Mouse (Mus musculus): ENCODE data around the gene Hgfac. TPM values are rescaled to one million over a fixed set of nuclear protein-coding genes. Genes with fewer than 3 reads are reported as not detected.

Hgfac gene
- total and polyA plus RNA-seq, 3 experiments, result not detected

DNA sequence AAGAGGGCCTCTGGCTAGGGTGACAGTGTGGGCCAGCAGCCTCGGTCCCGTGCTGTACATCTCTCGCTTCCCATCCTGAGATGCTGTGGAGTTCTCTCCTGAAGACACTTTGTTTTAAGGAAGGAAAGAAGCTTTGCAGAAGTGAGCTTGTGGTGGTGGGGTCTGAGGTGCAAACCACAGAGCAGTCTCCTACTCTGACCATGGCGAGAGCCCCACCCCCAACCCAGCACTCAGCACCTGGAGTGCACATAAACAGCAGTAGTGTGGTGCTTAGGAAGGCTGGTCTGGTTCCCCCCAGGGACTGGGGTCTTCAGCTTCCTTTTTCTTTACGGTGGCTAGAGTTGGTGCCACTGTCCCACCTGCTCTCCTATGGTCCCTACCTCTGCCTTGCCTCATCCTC is 6.2 kb upstream of the Hgfac start:
- Histone ChIP-seq H3K36me3 (replicated peaks in 1 of 2; ENCODE audit: control insufficient read depth in 1 of 2, insufficient read depth in 1 of 2, low read length in 1 of 2) (peaks cover 0 to 23% of the 10 kb centered on the region in 2 experiments), H3K4me3 (replicated peaks in 1 of 3; ENCODE audit: low read depth in 2 of 3, low read length in 2 of 3, poor library complexity in 1 of 3) (no peak overlapping the region), H3K27ac (ENCODE audit: insufficient read depth, low read depth) (no peak overlapping the region), H3K4me2 (ENCODE audit: insufficient read depth, low read depth, poor library complexity, severe bottlenecking) (no peak overlapping the region), H3K27me3 (replicated peaks) (no peaks in the 10 kb centered on the region), H3K79me2 (replicated peaks; ENCODE audit: control insufficient read depth, extremely low read depth, insufficient read depth, poor library complexity, severe bottlenecking) (no peaks in the 10 kb centered on the region), H3K9ac (ENCODE audit: insufficient read depth, low read depth) (no peak overlapping the region), H3K9me3 (replicated peaks; ENCODE audit: low read length) (no peaks in the 10 kb centered on the region), H3K4me1 (ENCODE audit: control insufficient read depth in 1 of 2, insufficient read depth in 2 of 2) (peaks cover 11 to 56% of the 10 kb centered on the region in 2 experiments)
- dilution Hi-C loops (cut with MboI; ENCODE audit: extremely low pct_ligation_motif_present, extremely low pct_unique_long_range_greater_than_20kb, low sequenced_read_pairs) (no loop called here), in situ Hi-C loops (cut with MboI; ENCODE audit: low pct_ligation_motif_present, low pct_unique_long_range_greater_than_20kb, low sequenced_read_pairs) (loop anchor here (5.0 to 25.0 kb wide), 3 partner anchors 118 to 498 kb away; partner anchors contain the start of genes Grk4, Nop14 and Sh3bp2)
- DNase-seq (ENCODE audit: extremely low read depth), result peak; percentile 48
- TF ChIP-seq TCF12 (IDR thresholded peaks at IDR 0.05; ENCODE audit: low read depth, low read length) (0 out of 2 replicates have a peak, but pooled peaks have one; percentile 20), ETS1 (conservative IDR thresholded peaks at IDR 0.05; ENCODE audit: low read depth, low read length) (no peak), IRF4 (IDR thresholded peaks at IDR 0.05; ENCODE audit: low read depth, low read length) (peak; percentile 17; the same call in 1 of the 2 replicates), EP300 (IDR thresholded peaks at IDR 0.05; ENCODE audit: low read length) (peak; percentile 29; the same call in 1 of the 2 replicates)

DNA sequence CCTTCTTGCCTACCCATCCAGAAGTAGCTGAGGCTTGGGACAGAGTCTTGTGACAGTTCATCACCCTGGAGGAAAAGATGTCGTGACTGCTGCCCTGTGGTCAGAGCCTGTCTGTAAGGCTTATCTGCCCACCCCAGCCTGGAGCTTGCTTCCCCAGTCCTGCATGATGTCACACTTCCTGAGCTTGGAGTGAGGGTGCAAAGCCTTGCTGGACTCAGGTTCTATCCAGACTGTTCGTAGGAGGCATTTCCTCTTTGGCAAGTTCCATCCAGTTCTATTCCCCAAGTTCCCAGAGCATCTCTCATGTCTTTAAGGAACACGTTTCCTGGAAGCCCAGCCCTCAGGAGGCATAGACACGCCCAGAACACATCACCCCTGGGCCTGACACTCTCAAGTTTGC is 5.5 kb upstream of the Hgfac start:
- Histone ChIP-seq H3K9me3 (replicated peaks; ENCODE audit: low read length) (no peaks in the 10 kb centered on the region), H3K9ac (ENCODE audit: insufficient read depth, low read depth) (no peak overlapping the region)
- in situ Hi-C loops (cut with MboI; ENCODE audit: low pct_ligation_motif_present, low pct_unique_long_range_greater_than_20kb, low sequenced_read_pairs), result loop anchor here (5.0 to 25.0 kb wide), 3 partner anchors 118 to 498 kb away; partner anchors contain the start of genes Grk4, Nop14 and Sh3bp2

DNA sequence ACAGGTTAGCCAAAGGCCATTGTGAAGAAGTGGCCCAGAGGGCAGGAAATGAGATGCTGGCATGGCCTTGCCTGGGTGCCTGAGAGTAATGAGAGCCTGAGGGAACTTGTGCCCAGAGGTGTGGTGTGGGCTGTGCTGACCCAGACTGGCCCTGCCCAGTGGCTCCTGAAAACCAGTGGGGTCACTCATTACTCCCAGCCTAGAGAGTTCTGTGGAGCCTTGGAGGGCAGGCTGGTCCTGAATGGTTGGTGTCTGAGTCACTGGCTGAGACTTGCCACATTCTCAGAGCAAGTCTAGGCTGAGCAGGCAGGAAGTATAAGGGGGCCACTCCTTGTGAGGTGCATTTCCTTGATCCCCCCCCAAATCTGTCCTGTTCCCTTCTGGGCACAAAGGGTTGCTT is 3.9 kb upstream of the Hgfac start:
- no peak for DNase-seq (ENCODE audit: extremely low read depth)
- no peak for TF ChIP-seq IRF4 (IDR thresholded peaks at IDR 0.05; ENCODE audit: low read depth, low read length)
- TF ChIP-seq MXI1 (IDR thresholded peaks at IDR 0.05; ENCODE audit: low read depth, low read length), result no peak
- TF ChIP-seq HCFC1 (IDR thresholded peaks at IDR 0.05; ENCODE audit: low read depth, low read length), result no peak
- no peak for TF ChIP-seq NELFE (IDR thresholded peaks at IDR 0.05; ENCODE audit: low read depth, low read length)
- no peak for TF ChIP-seq SIN3A (IDR thresholded peaks at IDR 0.05; ENCODE audit: low read length)
- TF ChIP-seq ELF1 (IDR thresholded peaks at IDR 0.05; ENCODE audit: low read depth, low read length), result no peak
- TF ChIP-seq ZNF384 (IDR thresholded peaks at IDR 0.05; ENCODE audit: low read depth, low read length), result no peak
- TF ChIP-seq UBTF (IDR thresholded peaks at IDR 0.05; ENCODE audit: low read depth, low read length), result no peak
- H3K4me1 ChIP-seq (ENCODE audit: control insufficient read depth in 1 of 2, insufficient read depth in 2 of 2), result peaks cover 11 to 51% of the 10 kb centered on the region in 2 experiments
- no peak overlapping the region for H3K4me3 ChIP-seq (replicated peaks in 1 of 3; ENCODE audit: low read depth in 2 of 3, low read length in 2 of 3, poor library complexity in 1 of 3)
- no peak overlapping the region for H3K9ac ChIP-seq (ENCODE audit: insufficient read depth, low read depth)
- H3K9me3 ChIP-seq (replicated peaks; ENCODE audit: low read length), result no peaks in the 10 kb centered on the region
- no peaks in the 10 kb centered on the region for H3K79me2 ChIP-seq (replicated peaks; ENCODE audit: control insufficient read depth, extremely low read depth, insufficient read depth, poor library complexity, severe bottlenecking)
- H3K27ac ChIP-seq (ENCODE audit: insufficient read depth, low read depth), result no peak overlapping the region
- dilution Hi-C loops (cut with MboI; ENCODE audit: extremely low pct_ligation_motif_present, extremely low pct_unique_long_range_greater_than_20kb, low sequenced_read_pairs) (no loop called here), in situ Hi-C loops (cut with MboI; ENCODE audit: low pct_ligation_motif_present, low pct_unique_long_range_greater_than_20kb, low sequenced_read_pairs) (loop anchor here (5.0 to 25.0 kb wide), 3 partner anchors 120 to 500 kb away; partner anchors contain the start of genes Grk4, Nop14 and Sh3bp2)
- no peak overlapping the region for H3K4me2 ChIP-seq (ENCODE audit: insufficient read depth, low read depth, poor library complexity, severe bottlenecking)
- H3K27me3 ChIP-seq (replicated peaks), result no peaks in the 10 kb centered on the region
- peaks cover 0 to 7% of the 10 kb centered on the region in 2 experiments for H3K36me3 ChIP-seq (replicated peaks in 1 of 2; ENCODE audit: control insufficient read depth in 1 of 2, insufficient read depth in 1 of 2, low read length in 1 of 2)

More for the DNA sequence above, 5.5 kb upstream of the Hgfac start:
- dilution Hi-C loops (cut with MboI; ENCODE audit: extremely low pct_ligation_motif_present, extremely low pct_unique_long_range_greater_than_20kb, low sequenced_read_pairs), result no loop called here
- H3K36me3 ChIP-seq (replicated peaks in 1 of 2; ENCODE audit: control insufficient read depth in 1 of 2, insufficient read depth in 1 of 2, low read length in 1 of 2), result peaks cover 0 to 20% of the 10 kb centered on the region in 2 experiments
- H3K4me1 ChIP-seq (ENCODE audit: control insufficient read depth in 1 of 2, insufficient read depth in 2 of 2), result peaks cover 11 to 54% of the 10 kb centered on the region in 2 experiments
- H3K4me2 ChIP-seq (ENCODE audit: insufficient read depth, low read depth, poor library complexity, severe bottlenecking), result no peak overlapping the region
- H3K79me2 ChIP-seq (replicated peaks; ENCODE audit: control insufficient read depth, extremely low read depth, insufficient read depth, poor library complexity, severe bottlenecking), result no peaks in the 10 kb centered on the region
- H3K27ac ChIP-seq (ENCODE audit: insufficient read depth, low read depth), result no peak overlapping the region
- no peak for DNase-seq (ENCODE audit: extremely low read depth)
- H3K4me3 ChIP-seq (replicated peaks in 1 of 3; ENCODE audit: low read depth in 2 of 3, low read length in 2 of 3, poor library complexity in 1 of 3), result no peak overlapping the region
- TF ChIP-seq POLR2AphosphoS2 (IDR thresholded peaks at IDR 0.05; ENCODE audit: low read depth, low read length) (no peak), ZKSCAN1 (IDR thresholded peaks at IDR 0.05; ENCODE audit: borderline replicate concordance, low read depth, low read length) (no peak), MXI1 (IDR thresholded peaks at IDR 0.05; ENCODE audit: low read depth, low read length) (no peak), SMC3 (IDR thresholded peaks at IDR 0.05; ENCODE audit: low read depth, low read length) (no peak), E2F4 (IDR thresholded peaks at IDR 0.05; ENCODE audit: insufficient replicate concordance, low read depth, low read length) (no peak), CTCF (conservative IDR thresholded peaks at IDR 0.05 in 1 of 2, IDR thresholded peaks at IDR 0.05 in 1 of 2; ENCODE audit: low read depth in 2 of 2, low read length in 2 of 2) (no peak), NELFE (IDR thresholded peaks at IDR 0.05; ENCODE audit: low read depth, low read length) (no peak), HCFC1 (IDR thresholded peaks at IDR 0.05; ENCODE audit: low read depth, low read length) (no peak), ZC3H11A (IDR thresholded peaks at IDR 0.05; ENCODE audit: low read depth, low read length) (no peak), PAX5 (IDR thresholded peaks at IDR 0.05; ENCODE audit: low read length) (no peak), MYC (IDR thresholded peaks at IDR 0.05; ENCODE audit: low read depth, low read length) (no peak), SIN3A (IDR thresholded peaks at IDR 0.05; ENCODE audit: low read length) (no peak), USF2 (conservative IDR thresholded peaks at IDR 0.05; ENCODE audit: low read depth, low read length) (no peak), TCF12 (IDR thresholded peaks at IDR 0.05; ENCODE audit: low read depth, low read length) (no peak), CHD2 (IDR thresholded peaks at IDR 0.05; ENCODE audit: low read length) (no peak), MAFK (IDR thresholded peaks at IDR 0.05; ENCODE audit: insufficient replicate concordance, low read length) (no peak), ZNF384 (IDR thresholded peaks at IDR 0.05; ENCODE audit: low read depth, low read length) (no peak), TBP (conservative IDR thresholded peaks at IDR 0.05; ENCODE audit: low read depth, low read length) (no peak)
- no peaks in the 10 kb centered on the region for H3K27me3 ChIP-seq (replicated peaks)

Measured in CH12.LX (cell line).